Mouse (Mus musculus): ENCODE data around the gene Pcgf2. TPM values are rescaled to one million over a fixed set of nuclear protein-coding genes. Genes with fewer than 3 reads are reported as not detected.
A peak's percentile ranks its signal among the peaks of the same experiment; 100 is the strongest.

Gene Pcgf2
- polyA plus RNA-seq (2012; fragmentation: generic; extraction: Trizol) = 24.3 TPM

- peaks cover 57% of the 10 kb centered on the region for H3K79me2 ChIP-seq (ENCODE audit: control insufficient read depth, insufficient read depth)
- TF ChIP-seq MAX (IDR thresholded peaks at IDR 0.05; ENCODE audit: low read depth) = no peak
- TF ChIP-seq POLR2A (IDR thresholded peaks at IDR 0.05; ENCODE audit: insufficient read length, low read depth) = peak; percentile 68
- TF ChIP-seq TCF12 (IDR thresholded peaks at IDR 0.05; ENCODE audit: insufficient read depth, poor library complexity, severe bottlenecking) = no peak
- TF ChIP-seq USF1 (IDR thresholded peaks at IDR 0.05; ENCODE audit: low read depth) = no peak
- TF ChIP-seq MYOG (IDR thresholded peaks at IDR 0.05; ENCODE audit: control insufficient read depth in 1 of 3, insufficient read depth in 1 of 3, insufficient read length in 2 of 3, low read depth in 2 of 3) = peak in 1 of 3 experiments; percentile 2
- TF ChIP-seq REST (IDR thresholded peaks at IDR 0.05; ENCODE audit: insufficient read depth, insufficient read length) = no peak
- TF ChIP-seq MYOD1 (IDR thresholded peaks at IDR 0.05; ENCODE audit: control insufficient read depth in 1 of 3, insufficient read length in 2 of 3, low read depth in 2 of 3) = peak in 1 of 3 experiments; percentile 26
- TF ChIP-seq POLR2AphosphoS2 (IDR thresholded peaks at IDR 0.05; ENCODE audit: insufficient read length, low read depth) = peak; percentile 81
- no peaks in the 10 kb centered on the region for H3K36me3 ChIP-seq (ENCODE audit: control insufficient read depth, insufficient read depth)
- H3K27me3 ChIP-seq (ENCODE audit: control insufficient read depth, insufficient read depth, insufficient read length) = no peaks in the 10 kb centered on the region
- H3ac ChIP-seq (ENCODE audit: control insufficient read depth, insufficient read length) = peak within 1 kb of the TSS; percentile 26
- peak within 1 kb of the TSS; percentile 93 for H3K4me2 ChIP-seq (ENCODE audit: low read depth)
- peak within 1 kb of the TSS; percentile 89 for H3K4me3 ChIP-seq
Observed at GRCm38 (mm10) chr11:97700003-97700745, at the start of gene Pcgf2. Gene Pcgf2, minus strand, starts transcription at chr11:97700497.

- H3K27me3 ChIP-seq (ENCODE audit: control insufficient read depth, insufficient read depth, insufficient read length) = no peaks in the 10 kb centered on the region
- TF ChIP-seq TCF12 (IDR thresholded peaks at IDR 0.05; ENCODE audit: insufficient read depth, poor library complexity, severe bottlenecking) (no peak), POLR2AphosphoS2 (IDR thresholded peaks at IDR 0.05; ENCODE audit: insufficient read length, low read depth) (no peak), REST (IDR thresholded peaks at IDR 0.05; ENCODE audit: insufficient read depth, insufficient read length) (no peak), MYOD1 (IDR thresholded peaks at IDR 0.05; ENCODE audit: control insufficient read depth in 1 of 3, insufficient read length in 2 of 3, low read depth in 2 of 3) (no peak), TCF3 (IDR thresholded peaks at IDR 0.05; ENCODE audit: insufficient read length, low read depth) (no peak), MAX (IDR thresholded peaks at IDR 0.05; ENCODE audit: low read depth) (no peak), SRF (IDR thresholded peaks at IDR 0.05; ENCODE audit: control insufficient read depth, insufficient read length, low read depth) (no peak), E2F4 (IDR thresholded peaks at IDR 0.05; ENCODE audit: insufficient read depth) (no peak), USF1 (IDR thresholded peaks at IDR 0.05; ENCODE audit: low read depth) (no peak), MYOG (IDR thresholded peaks at IDR 0.05; ENCODE audit: control insufficient read depth in 1 of 3, insufficient read depth in 1 of 3, insufficient read length in 2 of 3, low read depth in 2 of 3) (no peak), POLR2A (IDR thresholded peaks at IDR 0.05; ENCODE audit: insufficient read length, low read depth) (no peak), CEBPB (IDR thresholded peaks at IDR 0.05; ENCODE audit: insufficient read depth, poor library complexity, severe bottlenecking) (no peak)
- peaks cover 8% of the 10 kb centered on the region for H3K79me2 ChIP-seq (ENCODE audit: control insufficient read depth, insufficient read depth)
- no peak overlapping the region for H3K4me2 ChIP-seq (ENCODE audit: low read depth)
- H3K36me3 ChIP-seq (ENCODE audit: control insufficient read depth, insufficient read depth) = peaks cover 23% of the 10 kb centered on the region
- no peak overlapping the region for H3K4me3 ChIP-seq
- H3ac ChIP-seq (ENCODE audit: control insufficient read depth, insufficient read length) = no peak overlapping the region
Observed at GRCm38 (mm10) chr11:97748496-97748895, 48.2 kb upstream of the Pcgf2 start.

- no peak overlapping the region for H3K4me2 ChIP-seq (ENCODE audit: low read depth)
- TF ChIP-seq REST (IDR thresholded peaks at IDR 0.05; ENCODE audit: insufficient read depth, insufficient read length) (no peak), E2F4 (IDR thresholded peaks at IDR 0.05; ENCODE audit: insufficient read depth) (no peak), MAX (IDR thresholded peaks at IDR 0.05; ENCODE audit: low read depth) (no peak), MYOD1 (IDR thresholded peaks at IDR 0.05; ENCODE audit: control insufficient read depth in 1 of 3, insufficient read length in 2 of 3, low read depth in 2 of 3) (no peak), TCF3 (IDR thresholded peaks at IDR 0.05; ENCODE audit: insufficient read length, low read depth) (no peak), POLR2A (IDR thresholded peaks at IDR 0.05; ENCODE audit: insufficient read length, low read depth) (no peak), SRF (IDR thresholded peaks at IDR 0.05; ENCODE audit: control insufficient read depth, insufficient read length, low read depth) (no peak), POLR2AphosphoS2 (IDR thresholded peaks at IDR 0.05; ENCODE audit: insufficient read length, low read depth) (no peak), CEBPB (IDR thresholded peaks at IDR 0.05; ENCODE audit: insufficient read depth, poor library complexity, severe bottlenecking) (no peak), TCF12 (IDR thresholded peaks at IDR 0.05; ENCODE audit: insufficient read depth, poor library complexity, severe bottlenecking) (no peak), USF1 (IDR thresholded peaks at IDR 0.05; ENCODE audit: low read depth) (no peak), MYOG (IDR thresholded peaks at IDR 0.05; ENCODE audit: control insufficient read depth in 1 of 3, insufficient read depth in 1 of 3, insufficient read length in 2 of 3, low read depth in 2 of 3) (no peak)
- no peak overlapping the region for H3K4me3 ChIP-seq
Observed at GRCm38 (mm10) chr11:97747773-97748172, 47.5 kb upstream of the Pcgf2 start.

GRCm38 (mm10) chr11:97745331-97745721 is 45.0 kb upstream of the Pcgf2 start:
- TF ChIP-seq MYOD1 (IDR thresholded peaks at IDR 0.05; ENCODE audit: control insufficient read depth in 1 of 3, insufficient read length in 2 of 3, low read depth in 2 of 3) (peak in 1 of 3 experiments; percentile 18), E2F4 (IDR thresholded peaks at IDR 0.05; ENCODE audit: insufficient read depth) (peak; percentile 41), SRF (IDR thresholded peaks at IDR 0.05; ENCODE audit: control insufficient read depth, insufficient read length, low read depth) (no peak), CEBPB (IDR thresholded peaks at IDR 0.05; ENCODE audit: insufficient read depth, poor library complexity, severe bottlenecking) (no peak), TCF12 (IDR thresholded peaks at IDR 0.05; ENCODE audit: insufficient read depth, poor library complexity, severe bottlenecking) (no peak), POLR2A (IDR thresholded peaks at IDR 0.05; ENCODE audit: insufficient read length, low read depth) (no peak)
- Histone ChIP-seq H3K4me2 (ENCODE audit: low read depth) (peak overlapping the region; percentile 86), H3K4me3 (peak overlapping the region; percentile 44), H3K36me3 (ENCODE audit: control insufficient read depth, insufficient read depth) (peaks cover 9% of the 10 kb centered on the region), H3K27me3 (ENCODE audit: control insufficient read depth, insufficient read depth, insufficient read length) (no peaks in the 10 kb centered on the region), H3ac (ENCODE audit: control insufficient read depth, insufficient read length) (peak overlapping the region; percentile 57), H3K79me2 (ENCODE audit: control insufficient read depth, insufficient read depth) (peaks cover 39% of the 10 kb centered on the region)

More at GRCm38 (mm10) chr11:97747773-97748172, 47.5 kb upstream of the Pcgf2 start:
- Histone ChIP-seq H3K79me2 (ENCODE audit: control insufficient read depth, insufficient read depth) (peaks cover 15% of the 10 kb centered on the region), H3K27me3 (ENCODE audit: control insufficient read depth, insufficient read depth, insufficient read length) (no peaks in the 10 kb centered on the region), H3K36me3 (ENCODE audit: control insufficient read depth, insufficient read depth) (peaks cover 17% of the 10 kb centered on the region), H3ac (ENCODE audit: control insufficient read depth, insufficient read length) (no peak overlapping the region)

All from myocyte (in vitro differentiated cells).